Mouse (Mus musculus): Measurements from ENCODE around the gene Zfp605.
"Not testable (repeated sequence)": the region's sequence is repeated elsewhere in the genome, so short reads cannot be mapped to it uniquely, and the experiment has no call there.

DNA sequence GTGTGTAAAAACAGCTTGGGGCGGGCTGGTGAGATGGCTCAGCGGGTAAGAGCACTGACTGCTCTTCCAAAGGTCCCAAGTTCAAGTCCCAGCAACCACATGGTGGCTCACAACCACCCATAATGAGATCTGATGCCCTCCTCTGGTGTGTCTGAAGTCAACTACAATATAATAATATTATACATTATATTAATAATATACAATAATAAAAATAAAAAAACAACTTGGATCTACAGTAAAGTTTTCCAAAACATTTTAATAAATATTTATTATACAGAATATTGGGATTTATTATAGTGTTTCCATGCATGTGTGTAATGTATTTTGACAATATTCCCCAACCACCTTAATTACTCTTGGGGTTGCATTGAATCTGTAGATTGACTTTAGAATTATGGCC is 37.5 kb upstream of the Zfp605 start, which contains the start of gene Gm17655:
- not testable (repeated sequence) for TF ChIP-seq CTCF, EP300 (IDR thresholded peaks at IDR 0.05; ENCODE audit: low read depth)

Measured in liver, postnatal 0 days (tissue).